Mouse (Mus musculus): ENCODE data around the gene Gm20905. TPM values are rescaled to one million over a fixed set of nuclear protein-coding genes. Genes with fewer than 3 reads are reported as not detected.
"Not testable (repeated sequence)": the region's sequence is repeated elsewhere in the genome, so short reads cannot be mapped to it uniquely, and the experiment has no call there.

Gene Gm20905
- total RNA-seq (2021) = not detected

- DNase-seq; intact Hi-C loops (cut with DNase I): not testable (repeated sequence)
These were observed at the start of gene Gm20905 for GRCm38 (mm10) chrY:37259503-37259902. Gene Gm20905, minus strand, starts transcription at chrY:37259603.
